In genomic region chr1:134283108-134283507, GRCm38 (mm10) we compare ENCODE assay signal across 22 mouse cellular contexts. TPM values are rescaled to one million over a fixed set of nuclear protein-coding genes. Genes with fewer than 3 reads are reported as not detected.
"Had no signal": no experiment of that assay in that cellular context is flagged by ENCODE, and none has a peak within 500 bp of the region (broad histone marks: within the 10 kb centered on the region; RNA-seq: fewer than 3 reads in every experiment).

No protein-coding gene starts in this region.

- H3K9me3 ChIP-seq: limb, embryonic 13.5 days; lung, embryonic 15.5 days; midbrain, embryonic 10.5 days; midbrain, embryonic 15.5 days; neural tube, embryonic 13.5 days had no signal

- H3K4me1 ChIP-seq: limb, embryonic 13.5 days; lung, embryonic 15.5 days; midbrain, embryonic 15.5 days; neural tube, embryonic 13.5 days had no signal

- H3K27ac ChIP-seq: kidney, postnatal 0 days; limb, embryonic 13.5 days; liver, embryonic 14.5 days; lung, embryonic 15.5 days; midbrain, embryonic 10.5 days; midbrain, embryonic 15.5 days; neural tube, embryonic 13.5 days had no signal

- ATAC-seq: inflammation-experienced regulatory T-cells, adult 6 months; midbrain, embryonic 15.5 days had no signal

- DNase-seq: kidney, adult 11 months; kidney, adult 9 months; kidney, postnatal 36 days; left cerebral cortex, postnatal 4 days; retina, postnatal 1 day; right cerebral cortex, postnatal 4 days had no signal

- H3K9ac ChIP-seq: limb, embryonic 13.5 days; liver, embryonic 14.5 days; lung, embryonic 15.5 days; midbrain, embryonic 15.5 days; neural tube, embryonic 13.5 days had no signal

- H3K4me3 ChIP-seq: limb, embryonic 13.5 days; lung, embryonic 15.5 days; midbrain, embryonic 10.5 days; midbrain, embryonic 15.5 days; neural tube, embryonic 13.5 days had no signal

- H3K36me3 ChIP-seq: limb, embryonic 13.5 days; lung, embryonic 15.5 days; midbrain, embryonic 10.5 days; midbrain, embryonic 15.5 days; neural tube, embryonic 13.5 days had no signal

- H3K4me2 ChIP-seq: limb, embryonic 13.5 days; lung, embryonic 15.5 days; midbrain, embryonic 15.5 days; neural tube, embryonic 13.5 days had no signal

- H3K27me3 ChIP-seq: limb, embryonic 13.5 days; lung, embryonic 15.5 days; midbrain, embryonic 15.5 days; neural tube, embryonic 13.5 days had no signal

RNA-seq across cellular contexts. Expression of gene Myog, which starts 6.7 kb away (rescaled TPM):
- total RNA-seq: layer of hippocampus, adult 18-20 months; layer of hippocampus, postnatal 14 days; left cerebral cortex, adult 18-20 months; left cerebral cortex, postnatal 10 days; left cerebral cortex, postnatal 4 days; liver, adult 2 months; megakaryocyte, adult 5-6 weeks; monocyte, adult 5-6 weeks had no signal
- polyA plus RNA-seq: inflammation-experienced regulatory T-cells, adult 6 months; liver, adult 2 months; spleen, adult 2 months had no signal

RNA-seq across cellular contexts. Expression of gene Adora1, which starts 47.9 kb away (rescaled TPM):
- total RNA-seq: megakaryocyte, adult 5-6 weeks; monocyte, adult 5-6 weeks had no signal
- polyA plus RNA-seq: inflammation-experienced regulatory T-cells, adult 6 months had no signal
